Mouse (Mus musculus) myocyte (in vitro differentiated cells): ENCODE measurements around the gene Brwd1.

Experiments
- CEBPB ChIP-seq: IDR thresholded peaks from 2 replicates; pipeline ENCODE4 v1.6.1; 2011; ENCODE audit warnings: mild to moderate bottlenecking, moderate library complexity; ENCODE audit not compliant: poor library complexity, insufficient read depth, severe bottlenecking
- E2F4 ChIP-seq: IDR thresholded peaks from one replicate; pipeline ENCODE4 v1.6.1; 2011; ENCODE audit warnings: mild to moderate bottlenecking, control low read depth, moderate library complexity; ENCODE audit not compliant: insufficient read depth
- MAX ChIP-seq: IDR thresholded peaks from one replicate; pipeline ENCODE4 v1.6.1; 2011; ENCODE audit warnings: low read depth, mild to moderate bottlenecking, control low read depth
- POLR2A ChIP-seq: IDR thresholded peaks from one replicate; pipeline ENCODE4 v1.6.1; 2011; ENCODE audit warnings: low read depth, mild to moderate bottlenecking, control low read depth, moderate library complexity; ENCODE audit not compliant: insufficient read length
- POLR2AphosphoS2 ChIP-seq: IDR thresholded peaks from one replicate; pipeline ENCODE4 v1.6.1; 2011; ENCODE audit warnings: low read depth, control low read depth; ENCODE audit not compliant: insufficient read length
- REST ChIP-seq: IDR thresholded peaks from one replicate; pipeline ENCODE4 v1.6.1; 2011; ENCODE audit warnings: mild to moderate bottlenecking, control low read depth, moderate library complexity; ENCODE audit not compliant: insufficient read depth, insufficient read length
- SRF ChIP-seq: IDR thresholded peaks from one replicate; pipeline ENCODE4 v1.6.1; 2011; ENCODE audit warnings: low read depth; ENCODE audit not compliant: control insufficient read depth, insufficient read length
- TCF3 ChIP-seq: IDR thresholded peaks from one replicate; pipeline ENCODE4 v1.6.1; 2011; ENCODE audit warnings: low read depth, control low read depth; ENCODE audit not compliant: insufficient read length
- USF1 ChIP-seq: IDR thresholded peaks from one replicate; pipeline ENCODE4 v1.6.1; 2011; ENCODE audit warnings: low read depth, mild to moderate bottlenecking, control low read depth, moderate library complexity

DNA sequence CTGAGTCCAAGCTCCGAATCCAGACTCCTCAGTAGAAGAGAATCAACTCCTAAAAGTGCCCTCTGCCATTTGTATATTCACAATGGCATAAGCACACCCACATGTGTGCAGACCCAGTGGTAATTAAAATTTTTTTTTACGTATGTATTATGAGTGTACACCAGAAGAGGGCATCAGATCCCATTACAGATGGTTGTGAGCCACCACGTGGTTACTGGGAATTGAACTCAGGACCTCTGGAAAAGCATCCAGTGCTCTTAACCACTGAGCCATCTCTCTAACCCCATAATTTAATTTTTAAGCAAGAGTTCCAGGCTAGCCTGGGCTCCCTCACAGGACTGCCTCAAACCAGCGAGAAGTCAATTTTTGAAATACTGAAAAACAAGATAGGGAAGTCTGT, 5.1 kb upstream of the Brwd1 start:
- TF ChIP-seq TCF3 (no peak), POLR2A (no peak), POLR2AphosphoS2 (no peak), USF1 (peak; percentile 14), E2F4 (no peak), CEBPB (no peak), MAX (no peak), REST (no peak), SRF (no peak)
